Mouse (Mus musculus): Measurements from ENCODE around the gene Cacng2. TPM values are rescaled to one million over a fixed set of nuclear protein-coding genes. Genes with fewer than 3 reads are reported as not detected.

Gene Cacng2
- not detected for polyA plus RNA-seq (2015; fragmentation: Illumina TruSeq; extraction: RNeasy Lipid Tissue Mini Kit (QIAGEN cat#74804); ENCODE audit: insufficient read depth, low read depth, low replicate concordance)

GRCm38 (mm10) chr15:78119704-78120103 is at the start of gene Cacng2:
Gene Cacng2, minus strand, starts transcription at chr15:78120028.

GRCm38 (mm10) chr15:77970470-77971292 is 149.1 kb downstream of the Cacng2 start, which contains the start of gene Eif3d:
Gene Eif3d, minus strand, starts transcription at chr15:77970813.

GRCm38 (mm10) chr15:77956404-77956901 is 163.4 kb downstream of the Cacng2 start, which contains the start of gene Foxred2:
Gene Foxred2, minus strand, starts transcription at chr15:77956722.

Other genes starting within 250 kb of the Cacng2 start
- 45.2 TPM for gene Txn2, start 191.0 kb downstream of the Cacng2 start, polyA plus RNA-seq (2015; fragmentation: Illumina TruSeq; extraction: RNeasy Lipid Tissue Mini Kit (QIAGEN cat#74804); ENCODE audit: insufficient read depth, low read depth, low replicate concordance)
- 4.8 TPM for gene Foxred2, start 163.3 kb downstream of the Cacng2 start, polyA plus RNA-seq (2015; fragmentation: Illumina TruSeq; extraction: RNeasy Lipid Tissue Mini Kit (QIAGEN cat#74804); ENCODE audit: insufficient read depth, low read depth, low replicate concordance)
- 32.9 TPM for gene Eif3d, start 149.2 kb downstream of the Cacng2 start, polyA plus RNA-seq (2015; fragmentation: Illumina TruSeq; extraction: RNeasy Lipid Tissue Mini Kit (QIAGEN cat#74804); ENCODE audit: insufficient read depth, low read depth, low replicate concordance)
- gene Ift27, start 54.1 kb upstream of the Cacng2 start, polyA plus RNA-seq (2015; fragmentation: Illumina TruSeq; extraction: RNeasy Lipid Tissue Mini Kit (QIAGEN cat#74804); ENCODE audit: insufficient read depth, low read depth, low replicate concordance) = 6.8 TPM
- not detected for gene Pvalb, start 86.4 kb upstream of the Cacng2 start, polyA plus RNA-seq (2015; fragmentation: Illumina TruSeq; extraction: RNeasy Lipid Tissue Mini Kit (QIAGEN cat#74804); ENCODE audit: insufficient read depth, low read depth, low replicate concordance)
- 1.8 TPM for gene Ncf4, start 124.8 kb upstream of the Cacng2 start, polyA plus RNA-seq (2015; fragmentation: Illumina TruSeq; extraction: RNeasy Lipid Tissue Mini Kit (QIAGEN cat#74804); ENCODE audit: insufficient read depth, low read depth, low replicate concordance)
- 1.5 TPM for gene Csf2rb2, start 185.7 kb upstream of the Cacng2 start, polyA plus RNA-seq (2015; fragmentation: Illumina TruSeq; extraction: RNeasy Lipid Tissue Mini Kit (QIAGEN cat#74804); ENCODE audit: insufficient read depth, low read depth, low replicate concordance)
- gene Csf2rb, start 205.7 kb upstream of the Cacng2 start, polyA plus RNA-seq (2015; fragmentation: Illumina TruSeq; extraction: RNeasy Lipid Tissue Mini Kit (QIAGEN cat#74804); ENCODE audit: insufficient read depth, low read depth, low replicate concordance) = 5.7 TPM